Mouse (Mus musculus) adrenal gland, adult 2 months (tissue): ENCODE results near the gene Smyd3. TPM values are rescaled to one million over a fixed set of nuclear protein-coding genes. Genes with fewer than 3 reads are reported as not detected.

Experiments used
- DNase-seq: peaks from one replicate; pipeline ENCODE4 v3.0.0; 2021
- polyA plus RNA-seq: library from polyadenylated mRNA; depleted of rRNA; stranded (reverse); fragments of >200 nt; gene quantifications from 2 replicates; pipeline ENCODE4 v1.2.3, GENCODE M21; 2012
- total RNA-seq, 2 experiments: library from RNA; stranded (reverse); gene quantifications; 2 replicates each; pipeline ENCODE4 v1.2.3; 2021

Smyd3 gene
- total and polyA plus RNA-seq, 3 experiments = 0.80 to 7.1 (median 5.0) TPM

DNA sequence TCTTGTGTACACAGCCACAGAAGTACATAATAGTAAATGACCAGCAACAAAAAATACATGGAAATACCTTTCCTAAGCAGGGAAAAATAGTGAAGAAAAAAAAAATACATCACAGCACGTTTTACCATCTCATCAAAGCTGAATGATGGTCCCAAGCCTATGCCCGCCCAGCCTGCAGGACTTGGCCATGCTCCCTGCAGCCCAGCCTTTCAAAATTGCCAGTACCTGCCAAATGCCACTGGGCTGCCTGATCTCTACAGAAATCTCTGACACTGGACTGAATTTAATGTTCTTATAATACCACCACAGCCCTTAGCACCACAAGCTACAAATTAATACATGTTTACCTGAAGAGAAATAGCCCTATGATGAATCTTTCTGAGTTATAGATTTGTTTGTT is 133.5 kb downstream of the Smyd3 start:
- no peak for DNase-seq

GRCm38 (mm10) chr1:179378102-179378501 is 139.7 kb downstream of the Smyd3 start:
- no peak for DNase-seq

DNA sequence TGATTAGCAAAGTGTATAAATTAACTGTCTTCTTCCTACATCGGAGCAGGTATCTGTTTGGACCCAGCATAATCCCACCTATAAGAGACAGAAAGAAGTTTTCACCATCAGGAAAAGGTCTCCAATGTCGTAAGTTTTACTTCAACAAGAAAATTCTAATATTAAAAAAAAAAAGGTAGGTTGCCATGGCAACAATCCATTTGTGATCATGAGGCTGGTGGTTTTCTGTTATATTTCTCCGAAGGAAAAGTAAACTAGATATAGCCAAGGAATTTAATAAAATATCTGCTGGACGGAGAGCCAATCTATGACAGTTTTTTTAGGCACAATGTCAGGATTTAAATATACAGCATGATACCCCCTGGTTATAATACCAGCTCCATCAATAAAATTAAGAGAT is 142.9 kb downstream of the Smyd3 start:
- DNase-seq = no peak

DNA sequence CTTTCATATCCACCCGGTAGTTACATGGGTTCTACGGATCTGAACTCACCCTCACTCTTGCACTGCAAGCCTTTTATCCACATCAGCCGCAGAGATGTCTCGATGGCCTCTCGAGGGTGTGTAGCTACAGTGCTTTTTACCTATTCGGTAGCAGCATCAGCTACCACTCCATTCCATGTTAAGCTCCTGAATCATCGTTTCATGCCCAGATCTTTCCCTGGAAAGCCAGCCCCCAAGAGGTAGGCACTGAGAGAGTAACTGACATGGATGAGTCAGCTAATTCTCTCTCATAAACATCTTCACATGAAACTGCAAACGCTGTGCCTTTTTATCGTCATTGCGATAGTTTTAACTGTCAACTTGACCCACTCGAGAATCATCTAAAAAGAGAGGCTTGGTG is 143.9 kb downstream of the Smyd3 start:
- no peak for DNase-seq

DNA sequence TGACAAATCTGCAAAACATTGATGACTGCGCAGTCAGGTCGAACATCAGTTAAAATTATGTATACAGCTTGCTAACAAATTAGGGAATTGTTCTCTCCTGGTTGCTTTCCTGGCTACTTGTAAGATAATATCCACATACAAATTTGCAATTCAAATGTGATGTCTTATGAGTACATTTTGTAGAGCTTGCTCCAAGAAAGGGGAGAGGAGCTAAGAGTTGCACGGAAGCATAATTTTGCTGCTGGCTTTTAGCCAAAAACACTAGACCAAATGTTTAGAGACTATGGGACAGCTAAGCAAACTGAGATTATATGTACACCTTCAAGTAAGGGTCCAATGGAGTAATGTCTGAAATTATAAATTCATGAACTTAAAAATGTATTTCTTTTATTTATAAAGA is 146.7 kb downstream of the Smyd3 start:
- DNase-seq = no peak

DNA sequence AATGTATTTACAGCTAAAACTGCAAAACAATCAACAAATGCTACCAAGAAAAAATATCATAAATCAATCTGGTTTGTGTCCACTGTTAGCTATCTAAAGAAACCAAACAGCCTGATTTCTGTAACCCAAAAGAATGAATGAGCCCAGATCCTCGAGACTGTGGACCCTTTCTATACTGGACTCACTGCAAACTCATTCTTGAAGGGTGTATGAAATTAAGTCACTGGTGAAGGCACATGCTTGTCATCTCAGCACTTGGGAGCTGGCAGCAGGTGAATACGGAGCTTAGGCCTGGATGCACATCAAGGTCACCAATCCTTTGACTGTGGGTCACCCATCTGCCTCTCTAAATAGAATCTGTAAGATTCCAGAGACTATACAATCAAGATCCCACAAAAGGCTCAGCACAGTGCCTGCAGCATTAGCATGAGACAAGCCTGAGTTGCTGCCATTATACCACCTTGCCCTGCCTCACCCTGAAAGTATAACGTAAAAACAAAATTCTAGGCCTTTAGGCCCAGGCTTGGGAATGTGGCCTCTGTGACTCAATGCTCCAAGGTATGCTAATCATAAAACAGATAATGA is 149.3 kb downstream of the Smyd3 start:
- DNase-seq = no peak

DNA sequence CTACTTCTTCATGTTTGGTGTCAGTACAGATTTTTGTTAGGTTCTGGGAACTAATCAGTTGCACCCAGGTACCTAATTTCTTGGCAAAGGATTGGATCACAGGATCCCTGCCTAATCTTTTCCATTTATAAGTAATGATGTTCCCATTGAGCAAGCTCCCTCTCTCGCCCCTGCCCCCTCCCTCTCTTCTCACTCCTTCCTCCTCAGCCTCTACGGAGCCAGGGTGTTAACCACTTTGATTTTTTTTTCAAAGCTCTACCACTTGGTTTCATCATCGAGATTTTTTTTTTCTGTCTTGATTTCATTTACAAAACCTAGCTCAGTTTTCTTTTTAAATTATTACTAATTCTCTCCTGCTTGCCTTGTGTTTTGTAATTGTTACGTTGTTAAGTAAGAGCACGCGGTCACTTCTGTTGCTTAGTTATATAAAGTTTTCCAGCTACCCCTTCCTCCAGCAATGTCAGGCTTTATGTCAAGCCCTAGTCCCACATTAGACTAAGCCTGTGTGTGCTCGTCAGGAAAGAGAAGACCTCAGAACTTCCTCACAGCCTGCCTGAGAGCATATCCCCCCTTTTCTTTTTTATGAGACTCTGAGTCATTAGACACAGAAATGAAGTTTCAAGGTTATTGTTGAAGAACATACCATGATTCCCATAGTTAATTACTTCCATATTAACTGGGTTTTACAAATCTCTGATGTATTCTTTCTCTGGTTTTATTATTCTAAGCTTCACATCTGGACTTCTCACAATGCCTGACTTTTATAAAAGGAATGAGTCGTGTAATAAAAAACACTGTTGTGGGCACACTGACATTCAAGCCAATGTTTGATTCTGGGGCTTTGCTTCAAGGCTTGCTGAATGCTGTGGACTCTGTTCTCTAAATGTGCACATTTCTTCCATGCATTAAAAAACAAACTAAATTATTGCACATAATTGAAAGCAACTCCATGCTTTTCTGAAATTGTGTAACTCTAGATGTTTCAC is 156.1 kb downstream of the Smyd3 start:
- no peak for DNase-seq

GRCm38 (mm10) chr1:179357111-179357510 is 160.7 kb downstream of the Smyd3 start:
- DNase-seq = no peak

DNA sequence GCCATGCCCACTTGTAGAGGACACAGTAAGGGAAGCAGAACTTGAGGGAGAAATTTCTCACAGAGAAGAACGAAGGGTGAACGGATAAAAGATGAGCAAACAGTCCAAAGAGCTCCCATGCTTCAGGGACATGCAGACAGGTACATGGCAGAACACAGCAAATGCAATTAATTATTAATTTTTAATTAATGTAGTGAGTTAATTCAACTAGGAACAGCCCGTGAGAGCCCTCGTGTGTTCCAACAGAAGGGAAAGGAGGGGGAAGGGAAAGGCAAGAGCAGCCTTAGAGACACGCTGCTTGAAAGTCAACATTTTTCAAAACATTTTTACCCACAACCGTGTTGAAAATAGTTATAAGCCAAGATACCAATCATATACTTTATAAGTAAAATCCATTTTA is 163.6 kb downstream of the Smyd3 start:
- no peak for DNase-seq

DNA sequence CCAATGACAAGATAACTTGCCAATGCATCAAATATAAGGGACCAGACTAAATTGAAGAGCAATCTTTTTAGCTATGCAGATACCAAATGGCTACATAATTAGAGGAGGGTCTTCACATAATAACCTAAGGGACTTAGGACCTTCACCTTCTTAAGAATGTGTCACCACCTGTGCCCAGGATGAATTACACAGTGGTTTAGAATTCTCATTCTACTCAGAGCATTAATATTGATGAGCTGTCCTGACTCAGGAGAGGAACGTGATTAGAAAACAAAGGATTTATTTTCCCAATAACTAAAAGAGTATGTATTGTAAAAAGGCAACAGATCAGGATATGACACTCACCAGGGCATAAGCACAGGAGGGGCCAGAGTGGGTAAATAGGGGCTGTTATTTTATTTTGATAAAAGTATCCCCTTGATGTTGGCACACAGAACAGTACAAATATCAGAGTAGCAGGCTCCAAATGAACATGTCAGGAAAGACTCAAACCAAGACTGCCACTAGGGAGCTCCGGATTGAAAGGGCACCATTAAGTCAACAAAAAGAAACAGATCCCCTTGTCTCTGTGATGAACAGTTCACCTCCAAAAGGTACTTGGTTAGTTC is 172.4 kb downstream of the Smyd3 start:
- DNase-seq = no peak

DNA sequence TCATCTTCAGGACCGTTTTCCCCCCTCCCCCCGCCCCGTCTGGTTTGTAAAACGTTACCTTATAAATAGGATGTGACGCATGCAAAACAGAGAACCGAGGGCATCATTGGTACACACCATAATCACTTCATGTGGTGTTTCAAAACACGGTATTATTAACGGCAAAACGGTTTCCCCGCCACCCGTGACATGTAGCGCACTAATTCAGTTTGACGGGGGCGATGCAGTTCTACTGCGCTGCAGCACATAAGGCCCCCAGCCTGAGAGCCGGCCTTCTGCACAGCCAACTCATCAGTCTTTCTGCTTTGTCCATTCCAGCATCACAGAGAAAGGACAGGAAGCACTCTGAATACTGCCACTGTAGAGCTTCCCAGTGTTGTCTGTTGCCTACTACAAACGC is 174.4 kb downstream of the Smyd3 start:
- DNase-seq = no peak

DNA sequence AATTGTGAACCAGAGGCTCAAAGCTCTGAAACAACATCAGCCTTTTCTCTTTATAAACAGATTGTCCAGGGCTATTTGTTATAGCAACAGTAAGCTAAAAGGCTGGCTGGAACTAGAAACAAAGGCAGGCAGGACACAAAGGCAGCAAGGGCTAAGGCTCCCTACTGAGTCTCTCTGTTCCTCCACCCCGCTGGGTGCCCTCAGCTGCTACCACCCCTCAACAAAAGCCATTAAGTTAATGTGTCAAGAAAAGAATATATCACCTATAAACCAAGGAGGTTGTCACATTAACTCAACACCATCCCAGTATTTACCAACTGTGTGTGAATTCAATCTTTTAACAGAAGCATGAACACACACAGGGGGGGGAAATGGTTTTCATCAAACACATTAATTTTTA is 176.3 kb downstream of the Smyd3 start:
- no peak for DNase-seq

DNA sequence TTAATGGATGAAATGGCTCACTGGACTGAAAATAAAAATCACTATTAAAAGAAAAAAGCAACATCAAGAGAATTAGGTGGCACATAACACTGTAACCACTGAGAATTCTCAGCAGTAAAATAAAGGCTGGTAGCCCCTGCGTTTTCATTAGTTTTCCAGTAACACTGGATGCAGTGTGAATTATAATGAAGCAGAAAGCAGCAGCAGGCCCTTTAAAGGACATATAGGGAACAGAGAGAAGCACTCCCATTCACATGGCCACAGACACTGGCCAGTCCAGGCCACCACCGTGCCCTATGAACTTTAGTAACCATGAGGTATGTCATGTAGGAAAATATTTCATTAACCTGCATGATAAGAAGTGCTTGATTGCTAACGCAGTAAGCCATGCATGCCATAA is 178.8 kb downstream of the Smyd3 start:
- DNase-seq = no peak

DNA sequence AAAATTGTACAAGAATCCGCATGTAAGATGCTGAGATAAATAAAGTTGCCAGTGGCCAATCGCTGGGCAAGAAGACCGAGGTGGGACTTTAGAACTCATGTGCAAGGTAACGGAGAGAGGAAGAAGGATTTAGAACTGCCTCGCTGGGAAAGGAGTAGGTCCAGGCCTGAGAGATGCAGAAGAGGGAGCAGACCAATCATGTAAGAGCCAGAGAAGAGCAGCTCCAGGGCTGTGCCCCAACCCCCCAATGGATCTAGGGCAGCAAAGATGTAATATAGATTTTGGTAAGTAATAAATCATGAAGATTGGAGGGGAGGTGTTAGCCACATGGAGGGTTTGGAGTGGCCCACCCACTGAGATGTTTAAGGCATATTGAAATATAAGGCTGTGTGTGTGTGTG is 180.3 kb downstream of the Smyd3 start:
- no peak for DNase-seq

- no peak for DNase-seq
These were observed 190.9 kb downstream of the Smyd3 start for GRCm38 (mm10) chr1:179326965-179327308.

DNA sequence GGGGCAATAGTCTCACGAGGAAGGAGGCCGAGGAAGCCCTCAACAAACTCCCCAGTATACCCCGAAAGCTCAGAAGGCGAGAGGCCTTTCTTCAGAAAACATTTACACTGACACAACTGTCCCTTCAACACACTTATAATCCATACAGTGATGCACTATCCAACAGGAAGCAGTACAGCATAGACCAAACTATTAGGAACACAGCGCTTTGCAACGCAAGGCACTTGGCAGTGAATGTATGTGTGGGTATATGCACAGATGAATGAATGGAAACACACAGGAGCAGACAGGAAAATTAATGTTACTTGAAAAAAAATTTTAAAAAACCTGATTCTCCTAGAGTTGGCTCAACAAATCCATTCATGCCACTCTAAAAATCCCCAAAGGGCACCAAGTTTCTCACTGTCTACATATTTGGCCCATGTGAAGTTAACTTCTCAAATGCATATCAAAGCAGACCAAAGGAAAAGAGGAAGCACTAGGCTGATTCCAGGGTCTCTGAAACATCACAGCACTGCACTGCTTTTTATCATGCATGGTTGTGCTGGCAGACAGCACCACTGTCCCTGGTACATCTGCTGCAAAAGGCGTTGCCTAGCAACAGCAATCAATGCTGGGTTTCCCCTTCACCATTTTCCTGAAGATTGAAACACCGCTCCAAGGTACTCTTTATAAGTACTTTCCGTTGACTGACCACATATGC is 191.4 kb downstream of the Smyd3 start:
- DNase-seq = no peak

- DNase-seq = peak; percentile 75
These were observed 193.6 kb downstream of the Smyd3 start for GRCm38 (mm10) chr1:179324271-179324670.

DNA sequence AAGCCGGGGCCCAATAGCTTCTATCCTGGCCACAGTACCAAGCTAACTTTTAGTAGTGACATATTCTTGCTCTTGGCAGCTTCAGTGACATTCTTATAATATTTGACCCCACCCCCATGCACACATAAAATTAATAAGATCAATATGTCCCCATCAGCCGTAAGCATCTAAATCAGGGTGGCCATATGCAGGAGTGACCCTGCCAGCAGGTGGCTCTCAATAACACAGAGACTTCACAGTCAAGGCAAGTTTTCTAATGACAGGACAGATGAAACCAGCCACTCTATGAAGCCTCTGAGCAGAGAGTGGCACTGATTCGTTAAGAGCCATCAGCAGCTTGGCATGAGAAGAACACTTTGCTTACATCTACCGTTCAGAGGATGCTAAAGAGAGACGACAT is 204.2 kb downstream of the Smyd3 start:
- DNase-seq = no peak

DNA sequence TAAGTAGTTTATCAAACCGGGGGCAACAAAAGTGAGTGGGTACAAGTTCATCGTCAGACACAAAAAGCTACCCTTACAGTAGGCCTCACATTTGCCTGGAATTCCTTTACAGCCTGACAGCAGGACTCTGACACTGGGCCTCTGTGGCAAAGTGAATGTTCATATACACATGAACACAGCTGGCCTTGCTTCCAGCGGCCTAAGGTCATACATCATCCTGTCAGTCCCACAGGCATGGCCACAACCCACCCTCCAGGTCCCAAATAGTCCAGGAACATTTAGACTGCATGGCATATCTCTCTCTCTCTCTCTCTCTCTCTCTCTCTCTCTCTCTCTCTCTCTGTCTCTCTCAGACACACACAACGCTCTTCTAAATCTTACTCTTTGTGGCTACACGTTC is 208.4 kb downstream of the Smyd3 start:
- DNase-seq = no peak

- no peak for DNase-seq
These were observed 215.2 kb downstream of the Smyd3 start for GRCm38 (mm10) chr1:179302446-179303230.

DNA sequence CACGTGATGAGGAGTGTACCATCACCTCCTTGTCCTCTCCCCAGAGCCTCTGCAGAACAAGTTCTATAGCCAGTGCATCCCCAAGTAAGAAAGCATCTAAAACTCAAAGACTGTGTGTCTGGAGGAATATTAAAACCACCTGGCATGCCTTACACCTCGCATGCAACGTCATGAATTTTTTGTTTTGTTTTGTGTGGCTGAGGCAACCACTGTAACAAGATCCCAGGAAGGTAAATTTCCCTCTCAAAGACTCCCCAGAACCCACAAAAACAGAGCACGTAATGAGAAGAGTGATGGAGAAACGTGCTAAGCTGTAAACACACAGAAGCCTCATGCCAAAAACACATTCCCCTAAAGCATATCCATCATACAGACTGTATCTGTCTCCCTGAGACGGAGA is 222.2 kb downstream of the Smyd3 start:
- no peak for DNase-seq
